Mouse (Mus musculus) macrophage (primary cell): ENCODE results near the gene Tmem167b. TPM values are rescaled to one million over a fixed set of nuclear protein-coding genes. Genes with fewer than 3 reads are reported as not detected.

ENCODE experiments used
- H3K27ac ChIP-seq: fragments of 350-480 bp; formaldehyde crosslinking; 2 replicates; pipeline ENCODE4 v1.9.0; 2021
- H3K36me3 ChIP-seq: fragments of 350-480 bp; formaldehyde crosslinking; 2 replicates; pipeline ENCODE4 v1.9.0; 2021; ENCODE audit errors: inconsistent target
- H3K4me3 ChIP-seq: fragments of 350-480 bp; formaldehyde crosslinking; 2 replicates; pipeline ENCODE4 v1.9.0; 2021; ENCODE audit errors: inconsistent target
- H3K79me2 ChIP-seq: fragments of 350-480 bp; formaldehyde crosslinking; 2 replicates; pipeline ENCODE4 v1.9.0; 2021; ENCODE audit errors: inconsistent target
- WGBS: methylation state at CpG from one replicate; pipeline ENCODE4 v1.1.7; 2026; ENCODE audit warnings: inconsistent platforms; ENCODE audit not compliant: missing documents; 5-methylcytosine and 5-hydroxymethylcytosine counted together
- polyA plus RNA-seq: library from polyadenylated mRNA; stranded (reverse); fragments of 250-400 nt; gene quantifications from 3 replicates; pipeline ENCODE4 v1.2.4, GENCODE M21; 2018; ENCODE audit warnings: inconsistent platforms

Gene Tmem167b
- polyA plus RNA-seq, 1 experiment from 2014 or later = 43.1 TPM

DNA sequence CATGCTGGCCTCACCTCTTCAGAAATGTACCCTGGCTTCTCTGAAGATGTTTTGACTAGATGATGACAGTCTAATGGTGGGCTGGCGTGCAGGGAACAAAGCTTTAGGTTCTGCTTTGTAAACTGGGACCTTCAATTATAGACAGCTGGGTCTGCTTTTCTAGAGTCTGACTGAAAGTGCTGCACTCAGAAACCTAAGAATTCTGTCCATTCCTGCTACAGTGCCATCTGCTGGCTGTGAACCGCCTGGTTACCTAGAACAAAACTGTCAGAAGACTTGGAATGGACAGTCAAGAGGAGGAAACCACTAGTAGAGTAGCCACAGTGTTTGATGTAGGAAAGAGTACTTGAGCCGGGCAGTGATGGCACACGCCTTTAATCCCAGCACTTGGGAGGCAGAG, 1.0 kb upstream of the Tmem167b start:
- 0% methylated on average over 3 of the region's 4 CpGs for WGBS
- peaks cover 18% of the 10 kb centered on the region; the same call in 1 of the 2 replicates for H3K36me3 ChIP-seq
- peak overlapping the region; percentile 88 for H3K4me3 ChIP-seq
- H3K27ac ChIP-seq = peak overlapping the region; percentile 92
- H3K79me2 ChIP-seq = peaks cover 22% of the 10 kb centered on the region

DNA sequence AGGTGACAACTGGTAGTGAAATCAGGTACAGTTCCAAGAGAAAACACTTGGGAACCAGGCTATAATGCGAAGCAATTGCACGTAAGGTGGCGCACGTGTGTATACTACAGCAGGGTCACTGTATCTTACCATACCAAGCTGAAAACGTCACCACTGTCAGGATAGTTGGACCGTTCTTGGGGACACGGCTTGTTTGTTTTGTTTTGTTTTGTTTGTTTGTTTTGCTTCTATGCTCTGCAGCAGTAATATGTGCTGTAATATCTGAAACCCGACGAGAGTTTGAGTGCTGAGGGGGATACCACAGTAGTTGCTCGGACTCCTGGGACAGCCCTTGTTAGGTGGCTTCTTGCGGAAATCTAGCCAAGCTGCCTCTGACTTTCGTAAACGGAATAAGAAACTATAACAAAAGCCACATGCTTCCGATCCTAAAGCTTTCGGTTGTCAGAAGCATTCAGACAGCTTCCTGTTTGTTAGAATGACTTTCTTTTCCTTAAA, 558 bp upstream of the Tmem167b start:
- WGBS = under 1% methylated on average over 15 of the region's 15 CpGs
- Histone ChIP-seq H3K27ac (peak overlapping the region; percentile 92), H3K4me3 (peak overlapping the region; percentile 88), H3K36me3 (peaks cover 23% of the 10 kb centered on the region; the same call in 1 of the 2 replicates), H3K79me2 (peaks cover 22% of the 10 kb centered on the region)

DNA sequence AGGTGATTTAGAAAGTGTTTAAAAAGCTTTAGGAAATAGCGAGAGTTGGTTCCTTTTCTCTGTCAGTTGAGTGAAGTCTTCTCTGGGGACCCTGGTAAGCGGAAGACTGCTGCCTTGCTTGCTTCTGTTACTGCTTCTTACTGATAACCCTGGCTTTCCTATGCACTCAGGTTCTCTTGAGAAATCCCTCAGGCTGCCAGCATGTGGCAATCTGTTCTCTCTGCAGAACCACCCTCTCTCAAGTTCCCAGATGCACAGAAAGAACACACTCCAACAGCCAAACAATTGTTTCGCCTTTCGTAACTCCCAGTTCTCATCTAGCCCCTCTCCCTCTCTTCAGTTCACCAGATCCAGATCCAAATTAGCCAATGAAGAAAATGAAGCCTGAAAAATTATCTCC, 4.4 kb downstream of the Tmem167b start:
- no peak overlapping the region for H3K27ac ChIP-seq
- peaks cover 34% of the 10 kb centered on the region; the same call in 1 of the 2 replicates for H3K36me3 ChIP-seq
- H3K79me2 ChIP-seq = peaks cover 22% of the 10 kb centered on the region
- WGBS = 95% methylated on average over 4 of the region's 4 CpGs
- H3K4me3 ChIP-seq = no peak overlapping the region

DNA sequence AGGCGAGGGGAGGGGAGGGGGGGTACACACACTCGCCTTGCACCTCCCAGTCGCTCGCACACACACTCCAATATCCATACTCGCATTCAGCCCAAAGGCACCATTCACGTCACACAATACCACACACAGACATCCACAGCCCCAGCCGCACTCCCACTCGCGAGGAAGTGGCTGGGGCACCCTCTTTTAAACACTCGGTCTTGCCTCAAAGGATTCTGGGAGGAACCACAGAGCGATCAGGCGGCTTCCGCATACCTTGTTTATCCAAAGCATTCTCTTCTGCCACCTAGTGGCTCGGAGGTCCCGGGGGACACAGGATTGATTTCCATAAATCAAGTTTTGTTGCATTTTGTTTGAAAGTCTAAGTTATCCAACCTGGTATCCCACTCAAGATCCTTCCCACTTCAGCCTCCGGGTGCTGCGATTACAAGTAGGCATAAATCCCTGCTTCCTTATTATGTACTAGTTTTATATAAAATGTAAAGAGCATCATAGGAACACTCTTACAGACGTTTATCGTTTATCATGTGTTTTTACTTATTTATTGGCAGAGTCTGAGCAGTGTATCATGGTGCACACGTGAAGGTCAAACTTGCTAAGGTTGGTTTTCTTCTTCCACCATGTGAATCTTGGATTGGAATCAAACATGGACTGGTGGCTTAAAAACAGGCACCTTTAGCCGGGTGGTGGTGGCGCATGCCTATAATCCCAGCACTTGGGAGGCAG, 7.5 kb downstream of the Tmem167b start:
- H3K27ac ChIP-seq = peak overlapping the region; percentile 48
- H3K36me3 ChIP-seq = peaks cover 29% of the 10 kb centered on the region; the same call in 1 of the 2 replicates
- peak overlapping the region; percentile 59 for H3K4me3 ChIP-seq
- no peaks in the 10 kb centered on the region for H3K79me2 ChIP-seq
- WGBS = 17% methylated on average over 22 of the region's 22 CpGs

DNA sequence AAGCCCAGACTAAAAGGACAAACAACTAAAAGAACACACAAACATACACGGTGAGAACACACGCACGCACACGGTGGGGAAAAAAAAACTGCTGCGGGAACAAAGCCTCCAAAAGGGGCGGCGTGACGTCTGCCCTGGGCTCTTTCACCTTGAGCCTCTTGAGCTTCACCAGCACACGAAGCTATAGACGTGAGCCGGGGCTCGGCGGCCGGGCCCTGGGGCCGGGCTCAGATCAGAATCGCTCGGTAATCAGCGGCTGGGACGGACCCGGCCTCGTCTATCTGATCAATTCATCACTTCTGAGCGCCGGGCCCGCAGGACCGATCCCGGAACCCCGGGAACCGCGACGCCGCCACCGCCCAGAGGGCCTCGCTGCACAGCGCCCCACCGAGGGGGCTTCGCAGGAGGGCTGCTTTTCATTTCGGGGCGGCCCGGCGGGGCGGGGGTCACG, 8.1 kb downstream of the Tmem167b start:
- H3K36me3 ChIP-seq = peaks cover 24% of the 10 kb centered on the region; the same call in 1 of the 2 replicates
- WGBS = 2% methylated on average over 42 of the region's 42 CpGs
- peak overlapping the region; percentile 48 for H3K27ac ChIP-seq
- H3K4me3 ChIP-seq = peak overlapping the region; percentile 59
- no peaks in the 10 kb centered on the region for H3K79me2 ChIP-seq

DNA sequence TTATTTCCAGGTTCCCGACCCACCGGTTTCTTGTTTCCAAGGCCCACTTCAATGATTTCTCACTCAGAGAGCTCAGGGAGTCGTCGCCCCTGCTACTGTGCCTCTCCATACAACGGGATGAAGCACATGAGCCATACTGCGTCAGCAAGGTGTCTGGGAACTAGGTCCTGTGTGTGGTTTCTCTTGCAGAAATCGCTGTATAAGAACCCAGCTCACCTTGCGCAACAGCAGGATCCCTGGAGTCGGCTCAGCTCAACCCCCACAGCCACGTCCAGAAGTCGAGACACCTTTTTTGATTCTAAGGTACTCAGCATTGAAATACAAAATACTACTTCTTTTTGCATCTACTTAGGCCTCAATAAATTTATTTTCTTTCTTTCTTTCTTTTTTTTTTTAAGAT, 20.0 kb downstream of the Tmem167b start:
- no peaks in the 10 kb centered on the region for H3K79me2 ChIP-seq
- no peak overlapping the region for H3K27ac ChIP-seq
- 68% methylated on average over 11 of the region's 11 CpGs for WGBS
- H3K4me3 ChIP-seq = no peak overlapping the region
- H3K36me3 ChIP-seq = no peaks in the 10 kb centered on the region

DNA sequence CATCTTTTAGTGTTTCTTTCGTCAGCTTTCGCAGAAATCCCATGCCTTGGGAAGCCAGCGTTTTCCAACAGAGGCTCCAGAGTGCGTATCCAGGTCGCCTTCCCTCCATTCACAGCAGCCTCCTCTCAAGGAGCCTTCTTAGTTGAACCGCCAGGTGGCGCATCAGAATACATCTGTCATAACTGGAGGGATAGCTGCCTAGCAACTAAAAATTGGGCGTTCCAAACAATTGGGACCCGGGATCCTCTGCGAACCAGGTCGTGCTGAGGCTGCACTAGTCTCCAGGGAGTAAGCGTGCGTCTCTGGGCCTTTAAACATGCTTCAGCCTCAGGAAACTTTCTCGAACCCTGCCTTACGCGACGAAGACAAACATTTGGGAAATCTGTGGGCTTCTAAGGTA, 25.0 kb downstream of the Tmem167b start:
- H3K36me3 ChIP-seq = no peaks in the 10 kb centered on the region
- no peaks in the 10 kb centered on the region for H3K79me2 ChIP-seq
- WGBS = 4% methylated on average over 17 of the region's 17 CpGs
- H3K4me3 ChIP-seq = no peak overlapping the region
- no peak overlapping the region for H3K27ac ChIP-seq

DNA sequence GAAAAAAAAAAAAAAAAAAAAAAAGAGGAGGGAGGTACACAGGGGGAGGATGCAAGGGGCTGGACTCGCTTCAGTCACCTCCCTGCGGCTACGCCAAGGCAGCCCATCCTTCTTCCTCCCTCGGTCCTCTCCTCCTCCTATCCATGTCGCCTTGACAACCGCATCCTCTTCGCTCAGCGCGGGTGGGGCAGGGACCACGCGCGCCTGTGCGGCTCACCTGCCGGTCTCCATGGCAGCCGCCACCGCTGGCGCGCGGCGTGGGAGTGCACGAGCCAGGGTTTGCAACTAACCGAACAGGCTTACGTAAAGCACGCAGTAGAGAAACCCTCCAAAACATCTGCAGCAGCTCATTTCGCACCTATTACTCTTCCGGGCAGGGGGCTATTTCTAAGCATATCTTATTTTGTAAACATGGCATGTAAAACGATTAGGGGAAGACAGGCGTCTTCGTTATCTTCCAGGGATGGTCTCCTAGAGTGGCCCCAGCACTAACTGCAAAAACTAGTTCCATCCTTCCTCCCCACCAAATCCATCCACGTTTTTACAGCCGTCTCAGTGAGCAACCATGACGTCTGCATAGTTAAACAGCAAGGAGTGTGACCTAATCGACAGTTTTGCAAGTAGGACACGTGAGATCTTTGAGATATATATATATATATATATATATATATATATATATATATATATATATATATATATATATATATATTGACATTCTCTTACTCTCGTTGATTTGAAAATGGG, 25.6 kb downstream of the Tmem167b start, which contains the start of gene 5330417C22Rik:
Gene 5330417C22Rik, minus strand, starts transcription at position 20 of the 744 bp plus-strand sequence.
- WGBS = 1% methylated on average over 31 of the region's 35 CpGs
- Histone ChIP-seq H3K27ac (no peak within 1 kb of the TSS), H3K4me3 (no peak within 1 kb of the TSS), H3K79me2 (no peaks in the 10 kb centered on the region), H3K36me3 (no peaks in the 10 kb centered on the region)

DNA sequence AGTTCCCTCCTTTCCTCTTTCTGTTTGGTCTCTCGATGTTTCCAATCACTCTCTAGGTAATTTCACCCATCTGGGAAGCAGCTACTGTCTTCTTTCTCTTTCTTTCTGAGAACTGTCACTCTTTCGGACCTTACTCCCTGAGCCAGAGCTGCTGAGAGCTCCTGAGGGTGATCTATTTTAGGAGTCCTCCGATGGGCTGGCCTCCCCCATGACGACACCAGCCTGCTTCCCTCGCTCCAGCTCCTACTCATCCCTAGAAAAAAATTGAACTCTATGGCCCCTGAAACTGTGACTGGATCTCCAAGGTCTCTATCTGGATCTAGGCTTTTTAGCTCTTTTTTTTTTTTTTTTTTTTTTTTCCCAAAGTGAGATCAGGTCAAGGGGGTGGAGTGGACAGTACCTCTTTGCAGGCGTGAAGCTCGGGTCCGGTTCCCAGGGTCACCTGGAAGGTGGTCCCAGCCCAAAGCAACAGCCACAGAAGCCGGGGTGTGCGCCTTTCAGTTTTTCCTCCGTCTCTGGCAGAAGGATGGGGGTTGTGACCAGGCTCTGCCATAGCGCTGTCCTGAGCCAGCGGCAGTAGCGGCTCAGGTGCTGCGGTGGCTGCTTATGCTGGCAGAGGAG, 26.3 kb downstream of the Tmem167b start:
- H3K79me2 ChIP-seq = no peaks in the 10 kb centered on the region
- no peak overlapping the region for H3K4me3 ChIP-seq
- WGBS = 19% methylated on average over 15 of the region's 15 CpGs

DNA sequence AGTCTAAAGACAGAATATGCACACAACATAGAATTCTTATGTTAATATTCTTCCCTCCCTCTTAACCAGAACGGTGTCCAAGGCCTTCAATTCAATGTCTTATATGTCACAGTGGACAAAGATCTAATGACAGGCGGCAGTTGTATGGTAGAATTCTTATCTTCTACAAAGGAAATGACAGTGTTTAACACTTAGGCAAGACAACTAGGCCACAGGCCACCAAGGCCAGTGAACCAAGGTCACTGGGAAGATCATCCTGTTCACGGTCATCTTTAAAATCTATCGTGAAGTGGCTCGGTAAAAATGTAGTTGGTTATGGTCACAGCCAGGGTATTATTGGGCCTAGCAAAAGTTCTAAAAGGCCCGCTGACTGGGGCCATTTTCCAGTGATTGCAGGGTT, 28.3 kb downstream of the Tmem167b start, which contains the start of gene 1700013F07Rik:
Gene 1700013F07Rik, plus strand, starts transcription at position 200 of the 400 bp plus-strand sequence.
- H3K27ac ChIP-seq = no peak within 1 kb of the TSS

More for the DNA sequence above, 26.3 kb downstream of the Tmem167b start:
- H3K27ac ChIP-seq = no peak overlapping the region
- H3K36me3 ChIP-seq = no peaks in the 10 kb centered on the region

DNA sequence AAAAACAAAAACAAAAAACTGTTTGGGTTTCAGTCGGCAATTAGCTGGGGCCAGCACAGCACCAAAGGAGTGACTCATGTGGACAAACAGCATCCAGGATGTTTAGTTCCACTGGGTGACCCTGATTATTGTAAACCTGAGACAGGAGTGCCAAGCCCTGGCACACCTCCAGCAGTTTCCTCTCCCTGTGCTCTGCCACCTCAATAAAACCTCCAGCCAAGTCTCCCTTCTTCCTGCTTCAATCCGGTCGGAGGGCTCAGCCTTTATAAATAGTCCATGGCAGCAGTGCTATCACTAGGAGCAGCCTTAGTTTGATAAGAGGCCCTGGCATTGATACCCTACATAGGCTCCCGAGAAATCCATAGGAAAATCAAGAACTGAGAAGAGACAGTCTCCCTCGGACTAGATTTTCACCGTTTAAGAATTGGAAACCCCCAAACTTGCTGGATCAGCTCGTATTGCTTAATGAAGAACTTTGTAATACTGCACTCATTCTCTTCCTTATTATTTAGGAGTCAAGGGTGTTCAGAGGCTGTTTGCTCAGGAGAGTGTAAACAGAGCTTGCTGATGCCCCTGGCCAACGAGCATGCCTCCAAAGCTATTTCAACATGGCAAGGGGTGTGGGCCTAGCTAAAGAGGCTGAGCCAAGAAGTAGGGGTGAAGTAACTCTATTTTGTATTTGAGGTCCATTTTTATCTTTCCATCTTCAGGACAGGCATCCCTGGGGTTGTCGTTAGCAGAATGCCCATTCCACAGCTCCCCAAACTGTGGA, 29.0 kb downstream of the Tmem167b start:
- WGBS = 83% methylated on average over 9 of the region's 9 CpGs
- Histone ChIP-seq H3K4me3 (no peak overlapping the region), H3K79me2 (no peaks in the 10 kb centered on the region), H3K27ac (no peak overlapping the region), H3K36me3 (no peaks in the 10 kb centered on the region)

More for the DNA sequence above, 28.3 kb downstream of the Tmem167b start, which contains the start of gene 1700013F07Rik:
- Histone ChIP-seq H3K79me2 (no peaks in the 10 kb centered on the region), H3K4me3 (no peak within 1 kb of the TSS), H3K36me3 (no peaks in the 10 kb centered on the region)
- WGBS = 93% methylated on average over 6 of the region's 6 CpGs

DNA sequence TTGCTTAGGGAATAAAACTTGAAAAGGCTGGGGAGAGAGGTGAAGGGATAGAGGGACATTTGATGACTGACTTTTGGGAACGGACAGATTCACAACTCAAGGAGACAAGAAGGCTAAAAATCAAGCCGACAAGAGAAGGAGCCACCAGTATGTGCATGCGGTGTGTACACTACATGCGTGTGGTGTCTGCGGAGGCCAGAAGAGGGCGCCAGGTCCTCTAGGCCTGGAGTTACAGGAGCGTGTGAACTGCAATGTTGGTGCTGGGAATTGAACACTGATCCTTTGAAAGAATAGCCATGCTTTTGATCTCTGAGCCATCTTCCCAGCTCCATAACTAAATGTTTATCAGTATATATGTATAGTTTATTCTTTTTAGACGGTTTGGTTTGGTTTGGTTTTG, 33.8 kb downstream of the Tmem167b start:
- Histone ChIP-seq H3K36me3 (no peaks in the 10 kb centered on the region), H3K79me2 (no peaks in the 10 kb centered on the region), H3K27ac (no peak overlapping the region), H3K4me3 (no peak overlapping the region)
- WGBS = 96% methylated on average over 8 of the region's 8 CpGs

DNA sequence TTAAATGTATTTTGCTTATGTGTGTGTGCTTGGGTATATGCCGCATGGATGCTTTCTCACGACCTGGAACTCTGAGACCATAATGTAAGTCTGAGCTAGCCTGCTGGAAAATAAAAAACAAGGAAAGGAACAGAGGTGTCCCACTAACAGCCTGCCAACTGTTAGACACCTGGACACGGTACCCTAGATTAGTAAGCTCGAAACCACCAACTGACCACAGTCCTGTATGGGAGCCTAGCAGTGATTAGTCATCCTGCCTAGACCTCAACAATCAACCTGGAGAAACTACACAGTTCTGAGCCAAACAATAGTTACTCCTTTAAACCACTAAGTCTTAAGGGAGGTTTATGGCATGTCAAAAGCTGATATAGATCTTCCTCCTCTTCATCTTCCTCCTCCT, 38.9 kb downstream of the Tmem167b start:
- WGBS = 60% methylated on average over 4 of the region's 4 CpGs
- H3K79me2 ChIP-seq = no peaks in the 10 kb centered on the region

DNA sequence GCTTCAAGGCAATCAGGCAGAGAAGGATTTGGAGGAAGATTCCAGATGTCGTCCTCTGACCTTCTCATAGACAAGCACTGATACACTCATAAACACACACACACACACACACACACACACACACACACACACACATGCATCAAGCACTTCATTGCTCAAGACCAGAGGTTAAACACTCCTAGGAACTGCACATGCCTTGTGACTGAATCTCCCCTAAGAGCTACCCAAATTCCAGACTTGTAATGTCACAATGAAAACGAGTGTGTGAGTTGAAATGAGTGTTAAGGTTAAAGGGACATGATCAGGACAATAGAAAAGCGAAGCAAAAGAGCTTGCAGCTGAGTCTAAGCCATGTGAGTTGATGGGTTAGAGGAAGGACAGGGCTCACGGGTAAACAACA, 44.0 kb downstream of the Tmem167b start:
- Histone ChIP-seq H3K4me3 (no peak overlapping the region), H3K27ac (no peak overlapping the region), H3K36me3 (no peaks in the 10 kb centered on the region), H3K79me2 (no peaks in the 10 kb centered on the region)
- WGBS = 77% methylated on average over 4 of the region's 4 CpGs

More for the DNA sequence above, 38.9 kb downstream of the Tmem167b start:
- Histone ChIP-seq H3K4me3 (no peak overlapping the region), H3K27ac (no peak overlapping the region), H3K36me3 (no peaks in the 10 kb centered on the region)
